Mouse (Mus musculus) limb, embryonic 14.5 days (tissue): ENCODE measurements around the gene Padi4. TPM values are rescaled to one million over a fixed set of nuclear protein-coding genes. Genes with fewer than 3 reads are reported as not detected.

Experiments used
- ATAC-seq: fragments of 200-750 bp; cut with Nextera tagmentation; 2 replicates; pipeline ENCODE4 v1.8.0; 2017; ENCODE audit warnings: low read depth, moderate number of reproducible peaks, moderate TSS enrichment; ENCODE audit not compliant: low FRiP score
- DNase-seq: peaks from one replicate; pipeline ENCODE4 v3.0.0-alpha.2; 2015; ENCODE audit warnings: low spot score
- H3K27ac ChIP-seq: fragments of 300-500 bp; sonication (generic); replicated peaks from 2 replicates; pipeline ENCODE4 v1.5.1; 2014; ENCODE audit warnings: low read depth, mild to moderate bottlenecking, low read length, moderate library complexity, mixed read lengths
- H3K27me3 ChIP-seq: fragments of 300-500 bp; sonication (generic); 2 replicates; pipeline ENCODE4 v1.6.1; 2014; ENCODE audit warnings: low read length, mixed read lengths; ENCODE audit not compliant: control insufficient read depth, insufficient read depth
- H3K36me3 ChIP-seq: fragments of 300-500 bp; sonication (generic); 2 replicates; pipeline ENCODE4 v1.6.1; 2014; ENCODE audit warnings: mild to moderate bottlenecking, low read length, moderate library complexity, mixed read lengths; ENCODE audit not compliant: control insufficient read depth, insufficient read depth
- H3K4me1 ChIP-seq: fragments of 300-500 bp; sonication (generic); 2 replicates; pipeline ENCODE4 v1.6.1; 2014; ENCODE audit warnings: antibody characterized with exemption, low read length, mixed read lengths; ENCODE audit not compliant: control insufficient read depth, insufficient read depth
- H3K4me2 ChIP-seq: fragments of 300-500 bp; sonication (generic); replicated peaks from 2 replicates; pipeline ENCODE4 v1.6.1; 2014; ENCODE audit warnings: low read depth, mild to moderate bottlenecking, low read length, moderate library complexity; ENCODE audit not compliant: severe bottlenecking
- H3K4me3 ChIP-seq: fragments of 300-500 bp; sonication (generic); replicated peaks from 2 replicates; pipeline ENCODE4 v1.5.1; 2014; ENCODE audit warnings: low read length
- H3K9ac ChIP-seq: fragments of 300-500 bp; sonication (generic); 2 replicates; pipeline ENCODE4 v1.6.1; 2014; ENCODE audit warnings: mild to moderate bottlenecking, low read depth, low read length, moderate library complexity; ENCODE audit not compliant: severe bottlenecking
- H3K9me3 ChIP-seq: fragments of 300-500 bp; sonication (generic); 2 replicates; pipeline ENCODE4 v1.6.1; 2016; ENCODE audit warnings: low read length; ENCODE audit not compliant: control insufficient read depth
- POLR2A ChIP-seq: fragments of 200-500 bp; IDR thresholded peaks from 2 replicates; pipeline ENCODE4 v1.8.0; 2012; ENCODE audit warnings: inconsistent platforms, mild to moderate bottlenecking, moderate library complexity, borderline replicate concordance; ENCODE audit not compliant: insufficient read depth, insufficient read length; ENCODE audit errors: extremely low read depth
- WGBS: fragments of 180-500 bp; shearing (Covaris S2); extraction: QIAGEN DNeasy Blood & Tissue Kit; methylation state at CpG from one replicate; pipeline ENCODE4 v1.1.7; 2014; 5-methylcytosine and 5-hydroxymethylcytosine counted together
- polyA plus RNA-seq, 2 experiments: library from polyadenylated mRNA; depleted of rRNA in 1 of 2; stranded (reverse) in 1 of 2; unstranded in 1 of 2; fragments of >200 nt; fragmentation: Nextera tagmentation in 1 of 2; extraction: Ambion mirVana in 1 of 2; gene quantifications; 2 replicates each; pipeline versions ENCODE4 v1.2.1 to v1.2.3; 2012 to 2014

Gene Padi4
- polyA plus RNA-seq, 2 experiments = 0.11 TPM; not detected in 1

- peak; percentile 81 for DNase-seq
- TF ChIP-seq POLR2A = no peak
Measured at GRCm38 (mm10) chr4:140702611-140703327, 71.3 kb downstream of the Padi4 start.

GRCm38 (mm10) chr4:140701716-140702561 is 72.1 kb downstream of the Padi4 start:
- Histone ChIP-seq H3K27ac (peak overlapping the region; percentile 99), H3K9ac (peak overlapping the region; percentile 97), H3K4me2 (peak overlapping the region; percentile 91), H3K4me3 (peak overlapping the region; percentile 83), H3K9me3 (no peaks in the 10 kb centered on the region), H3K27me3 (no peaks in the 10 kb centered on the region), H3K36me3 (peaks cover 22% of the 10 kb centered on the region), H3K4me1 (peaks cover 29% of the 10 kb centered on the region)
- DNase-seq (peak; percentile 78), ATAC-seq (peak; percentile 8)
- 0% methylated on average over 19 of the region's 107 CpGs for WGBS
- TF ChIP-seq POLR2A = no peak

More at GRCm38 (mm10) chr4:140702611-140703327, 71.3 kb downstream of the Padi4 start:
- peak; percentile 77 for ATAC-seq
- Histone ChIP-seq H3K9me3 (no peaks in the 10 kb centered on the region), H3K36me3 (peaks cover 23% of the 10 kb centered on the region), H3K27ac (peak overlapping the region; percentile 99), H3K27me3 (no peaks in the 10 kb centered on the region), H3K4me1 (peaks cover 29% of the 10 kb centered on the region), H3K9ac (peak overlapping the region; percentile 97), H3K4me2 (peak overlapping the region; percentile 91), H3K4me3 (peak overlapping the region; percentile 83)
- WGBS = 2% methylated on average over 27 of the region's 68 CpGs

- TF ChIP-seq POLR2A = peak; percentile 42; the same call in 1 of the 2 replicates
- DNase-seq (peak; percentile 70), ATAC-seq (peak; percentile 78)
- peaks cover 29% of the 10 kb centered on the region for H3K4me1 ChIP-seq
- H3K9me3 ChIP-seq = no peaks in the 10 kb centered on the region
- peak overlapping the region; percentile 91 for H3K4me2 ChIP-seq
- peak overlapping the region; percentile 97 for H3K9ac ChIP-seq
- no peaks in the 10 kb centered on the region for H3K27me3 ChIP-seq
- peaks cover 16% of the 10 kb centered on the region for H3K36me3 ChIP-seq
- peak overlapping the region; percentile 99 for H3K27ac ChIP-seq
- H3K4me3 ChIP-seq = peak overlapping the region; percentile 83
- WGBS = under 1% methylated on average over 48 of the region's 61 CpGs
Measured at GRCm38 (mm10) chr4:140701049-140701715, 72.9 kb downstream of the Padi4 start.

GRCm38 (mm10) chr4:140700269-140701018 is 73.6 kb downstream of the Padi4 start, which contains the start of gene Rcc2:
TSS of gene Rcc2 (plus strand) at chr4:140700541.
- H3K27me3 ChIP-seq = no peaks in the 10 kb centered on the region
- H3K36me3 ChIP-seq = peaks cover 9% of the 10 kb centered on the region
- H3K4me2 ChIP-seq = peak within 1 kb of the TSS; percentile 91
- ATAC-seq (no peak), DNase-seq (no peak)
- H3K27ac ChIP-seq = peak within 1 kb of the TSS; percentile 99
- TF ChIP-seq POLR2A = 0 out of 2 replicates have a peak, but pooled peaks have one; percentile 16
- peak within 1 kb of the TSS; percentile 83 for H3K4me3 ChIP-seq
- 7% methylated on average over 20 of the region's 20 CpGs for WGBS
- H3K9me3 ChIP-seq = no peaks in the 10 kb centered on the region
- H3K4me1 ChIP-seq = peaks cover 29% of the 10 kb centered on the region
- peak within 1 kb of the TSS; percentile 97 for H3K9ac ChIP-seq
